Mouse (Mus musculus): ENCODE measurements around the gene Gm5580. TPM values are rescaled to one million over a fixed set of nuclear protein-coding genes. Genes with fewer than 3 reads are reported as not detected.

Gene Gm5580
- polyA plus RNA-seq (2012; rRNA removed) = 0.21 TPM in 1 of 2 replicates, not detected in the other

DNA sequence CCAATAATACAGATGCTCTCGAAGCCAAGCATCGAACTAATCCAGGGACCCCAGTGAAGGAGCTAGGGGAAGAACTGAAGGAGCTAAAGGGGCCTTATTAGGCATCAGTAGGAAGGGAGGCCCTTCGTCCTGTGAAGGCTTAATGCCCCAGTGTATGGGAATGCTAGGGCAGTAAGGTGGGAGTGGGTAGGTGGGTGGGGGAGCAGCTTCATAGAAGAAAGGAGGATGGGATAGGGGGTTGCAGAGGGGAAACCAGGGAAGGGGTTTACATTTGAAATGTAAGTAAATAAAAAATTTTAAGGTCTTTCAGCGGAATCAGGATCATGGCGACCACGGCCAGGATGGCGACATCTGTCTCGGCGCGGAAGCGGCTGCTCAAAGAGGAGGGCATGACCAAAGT lies at the start of gene Gm5580:
TSS of gene Gm5580 (plus strand) at position 301 of the 400 bp plus-strand sequence.

DNA sequence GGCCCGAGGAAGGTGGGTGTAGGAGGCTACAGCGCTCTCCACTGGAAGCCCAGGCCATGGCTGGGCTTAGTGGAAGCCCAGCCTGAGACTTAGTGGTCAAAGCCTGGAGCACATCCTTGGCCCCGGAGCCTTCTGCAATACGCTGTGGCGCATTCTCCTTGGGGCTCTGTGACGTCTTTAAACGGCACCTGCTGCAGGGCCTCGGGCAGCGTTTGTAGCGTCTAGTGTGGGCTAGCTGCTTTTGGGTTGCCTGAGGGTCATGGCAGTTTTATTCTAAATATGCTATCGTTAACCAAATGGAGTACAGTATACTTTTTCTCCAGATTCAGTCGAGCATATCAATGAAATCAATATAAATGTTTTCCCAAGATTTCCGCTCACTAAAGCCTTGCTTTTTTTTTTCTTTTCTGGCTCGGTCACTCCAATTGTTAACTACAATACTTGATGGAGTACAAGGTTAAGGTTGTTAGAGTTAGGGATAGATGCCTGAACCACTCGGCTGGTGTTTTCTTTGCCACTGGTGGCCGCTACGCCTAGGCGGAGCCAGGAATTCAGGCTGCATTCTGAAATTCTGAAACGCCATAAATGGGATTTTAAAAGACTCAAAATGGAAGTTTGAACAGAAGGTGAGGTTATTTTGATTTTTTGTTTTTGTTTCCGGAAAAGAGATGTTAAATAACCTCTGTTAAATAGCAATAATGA lies 44.5 kb upstream of the Gm5580 start, which contains the start of gene Olfr212:
TSS of gene Olfr212 (plus strand) at position 215 of the 702 bp plus-strand sequence.

DNA sequence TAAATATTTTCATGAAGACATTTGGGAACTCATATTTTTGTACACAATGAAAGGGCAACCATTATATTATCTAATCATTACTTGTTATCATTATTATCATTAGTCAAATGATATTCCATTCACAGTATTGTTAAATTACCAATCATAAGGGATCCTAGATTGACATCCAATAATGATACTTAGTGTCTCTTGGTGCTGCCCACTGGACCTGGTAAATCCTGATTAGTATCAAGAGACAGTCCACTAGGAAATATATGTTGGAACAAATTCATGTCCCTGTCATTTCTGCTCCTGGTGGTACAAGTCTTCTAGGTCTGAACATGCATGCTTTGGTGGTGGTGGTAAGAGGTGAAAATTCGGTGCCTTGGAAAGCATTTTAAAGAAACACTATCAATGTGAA lies 12.8 kb upstream of the Gm5580 start, which contains the start of gene Olfr213:
TSS of gene Olfr213 (plus strand) at position 301 of the 400 bp plus-strand sequence.

DNA sequence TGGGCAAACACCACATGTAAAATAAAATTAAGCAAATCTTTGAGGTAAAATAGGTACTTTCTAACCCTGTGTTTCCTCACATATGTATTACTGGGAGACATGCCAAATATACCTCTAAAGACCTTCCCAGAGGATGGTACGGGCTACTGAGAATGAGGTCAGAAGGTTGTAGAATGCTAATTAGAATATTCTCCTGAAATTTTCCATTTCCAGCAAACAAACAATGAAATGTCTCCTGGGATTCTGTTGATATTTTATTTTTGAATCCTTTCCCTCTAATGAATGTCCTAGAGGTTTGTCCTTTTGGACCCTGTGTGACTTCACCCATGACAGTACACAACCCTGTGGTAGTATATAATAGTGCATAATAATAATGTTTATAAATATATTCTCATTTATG lies 3.0 kb downstream of the Gm5580 start, which contains the start of gene Olfr214:
TSS of gene Olfr214 (plus strand) at position 301 of the 400 bp plus-strand sequence.

DNA sequence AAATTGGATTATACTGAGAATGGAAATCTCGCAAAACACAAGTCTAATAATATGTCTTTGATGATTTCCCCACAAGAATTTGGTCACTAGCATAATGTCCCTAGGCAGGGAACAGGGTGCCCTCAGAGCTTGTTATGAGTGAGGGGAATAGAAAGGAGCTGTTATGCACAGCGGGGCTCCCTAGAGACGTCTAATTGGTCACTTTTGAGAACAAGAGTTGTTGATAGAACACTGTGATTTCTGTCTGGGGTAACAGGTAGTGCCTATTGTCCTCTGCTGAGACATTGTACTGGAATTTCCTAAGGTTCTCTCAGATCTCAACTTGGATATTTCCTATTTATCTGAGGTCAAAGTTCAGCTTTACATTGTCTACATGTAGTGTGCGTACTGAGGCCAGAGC lies 33.2 kb downstream of the Gm5580 start, which contains the start of gene Olfr215:
TSS of gene Olfr215 (minus strand) at position 101 of the 400 bp plus-strand sequence.

Other genes with a start within 250 kb of the Gm5580 start
- 95.6 and 99.6 TPM in 2 replicates for gene March8, start 213.1 kb upstream of the Gm5580 start, polyA plus RNA-seq (2012; rRNA removed)
- 1.1 and 1.4 TPM in 2 replicates for gene Alox5, start 90.0 kb upstream of the Gm5580 start, polyA plus RNA-seq (2012; rRNA removed)
- not detected in 2 replicates for gene Olfr211, start 62.0 kb upstream of the Gm5580 start, polyA plus RNA-seq (2012; rRNA removed)
- gene Olfr212, start 44.6 kb upstream of the Gm5580 start, polyA plus RNA-seq (2012; rRNA removed) = not detected in 2 replicates
- not detected in 2 replicates for gene Olfr213, start 12.7 kb upstream of the Gm5580 start, polyA plus RNA-seq (2012; rRNA removed)
- gene Olfr214, start 3.1 kb downstream of the Gm5580 start, polyA plus RNA-seq (2012; rRNA removed) = 0.14 TPM in 1 of 2 replicates, not detected in the other
- not detected in 2 replicates for gene Olfr215, start 33.1 kb downstream of the Gm5580 start, polyA plus RNA-seq (2012; rRNA removed)
- gene Zfp422, start 77.9 kb downstream of the Gm5580 start, polyA plus RNA-seq (2012; rRNA removed) = 13.7 and 13.9 TPM in 2 replicates
- 7.2 and 12.3 TPM in 2 replicates for gene Depp1, start 99.5 kb downstream of the Gm5580 start, polyA plus RNA-seq (2012; rRNA removed)
- gene Rassf4, start 122.8 kb downstream of the Gm5580 start, polyA plus RNA-seq (2012; rRNA removed) = 8.3 and 11.6 TPM in 2 replicates
- gene Tmem72, start 165.8 kb downstream of the Gm5580 start, polyA plus RNA-seq (2012; rRNA removed) = 0.83 and 1.0 TPM in 2 replicates

Data from ovary, adult 2 months (tissue).